Mouse (Mus musculus) heart, adult 18-20 months (tissue): Measurements from ENCODE around the gene Gm17402. TPM values are rescaled to one million over a fixed set of nuclear protein-coding genes. Genes with fewer than 3 reads are reported as not detected.

Experiments
- total RNA-seq, 2 experiments: library from RNA; stranded (reverse); gene quantifications; 2 replicates each; pipeline ENCODE4 v1.2.3; 2021

Gm17402 gene
- total RNA-seq, 2 experiments from 2014 or later = not detected

Other genes with a start within 250 kb of the Gm17402 start
- 100 to 1,000 TPM; 166 to 180 TPM for gene Mlf1, start 1.1 kb downstream of the Gm17402 start, total RNA-seq
- gene Gfm1, start 54.9 kb upstream of the Gm17402 start, total RNA-seq = 100 to 1,000 TPM; 229 to 255 TPM
- gene Lxn, start 88.8 kb upstream of the Gm17402 start, total RNA-seq = 1 to 10 TPM; 3.6 to 4.2 TPM
- 1 to 10 TPM in 1 of 2 experiments, under 1 TPM in 1; 0.99 to 1.1 TPM for gene Rarres1, start 140.4 kb upstream of the Gm17402 start, total RNA-seq
- gene Mfsd1, start 207.6 kb upstream of the Gm17402 start, total RNA-seq = 10 to 100 TPM; 25.1 to 31.4 TPM